Comparison of ENCODE assay signal across 11 mouse cellular contexts in genomic region chr1:134704396-134705306, GRCm38 (mm10). TPM values are rescaled to one million over a fixed set of nuclear protein-coding genes. Genes with fewer than 3 reads are reported as not detected.
DNase-seq lines count a peak whose midpoint lies in the region; ATAC-seq lines count a peak whose summit lies in the region.
"Had no signal": no experiment of that assay in that cellular context is flagged by ENCODE, and none has a peak within 500 bp of the region (broad histone marks: within the 10 kb centered on the region; RNA-seq: fewer than 3 reads in every experiment).

No protein-coding gene starts in this region.

- H3K9ac ChIP-seq in forebrain, embryonic 12.5 days, result no peak overlapping the region
- no peak overlapping the region for H3K9ac ChIP-seq in midbrain, embryonic 13.5 days (replicated peaks)
- H3K9ac ChIP-seq in intestine, embryonic 15.5 days, result no peak overlapping the region
- no peak overlapping the region for H3K9ac ChIP-seq in midbrain, embryonic 15.5 days
- H3K9ac ChIP-seq: heart, embryonic 15.5 days had no signal

- no peak overlapping the region for H3K4me2 ChIP-seq in forebrain, embryonic 12.5 days
- H3K4me2 ChIP-seq in midbrain, embryonic 13.5 days (replicated peaks), result no peak overlapping the region; the same call in 1 of the 2 replicates
- H3K4me2 ChIP-seq in intestine, embryonic 15.5 days (replicated peaks), result no peak overlapping the region
- H3K4me2 ChIP-seq in midbrain, embryonic 15.5 days, result peak overlapping the region; percentile 21; the same call in 1 of the 2 replicates
- H3K4me2 ChIP-seq: heart, embryonic 15.5 days had no signal

- peaks cover 62% of the 10 kb centered on the region for H3K4me1 ChIP-seq in forebrain, embryonic 10.5 days
- peaks cover 28% of the 10 kb centered on the region for H3K4me1 ChIP-seq in forebrain, embryonic 12.5 days
- H3K4me1 ChIP-seq in midbrain, embryonic 10.5 days, result peaks cover 59% of the 10 kb centered on the region
- H3K4me1 ChIP-seq in midbrain, embryonic 13.5 days (replicated peaks), result peaks cover 26% of the 10 kb centered on the region
- peaks cover 19% of the 10 kb centered on the region for H3K4me1 ChIP-seq in intestine, embryonic 15.5 days (replicated peaks)
- peaks cover 23% of the 10 kb centered on the region for H3K4me1 ChIP-seq in midbrain, embryonic 15.5 days

- no peak for ATAC-seq in forebrain, embryonic 12.5 days (ENCODE audit: low FRiP score)
- no peak for ATAC-seq in midbrain, embryonic 13.5 days
- ATAC-seq in intestine, embryonic 15.5 days, result peak; percentile 17; the same call in 1 of the 2 replicates
- no peak for ATAC-seq in midbrain, embryonic 15.5 days (replicated peaks)
- ATAC-seq: Patski had no signal

- H3K27me3 ChIP-seq in forebrain, embryonic 10.5 days (ENCODE audit: poor library complexity, severe bottlenecking), result peaks cover 97% of the 10 kb centered on the region
- H3K27me3 ChIP-seq in forebrain, embryonic 12.5 days, result peaks cover 68% of the 10 kb centered on the region
- peaks cover 71% of the 10 kb centered on the region for H3K27me3 ChIP-seq in midbrain, embryonic 10.5 days (ENCODE audit: low read depth, poor library complexity, severe bottlenecking)
- H3K27me3 ChIP-seq in midbrain, embryonic 13.5 days, result peaks cover 33% of the 10 kb centered on the region
- H3K27me3 ChIP-seq in intestine, embryonic 15.5 days (replicated peaks), result peaks cover 12% of the 10 kb centered on the region; the same call in 1 of the 2 replicates
- peaks cover 21% of the 10 kb centered on the region for H3K27me3 ChIP-seq in midbrain, embryonic 15.5 days (replicated peaks)
- H3K27me3 ChIP-seq: Patski had no signal

- no peak for DNase-seq in forebrain, embryonic 10.5 days (ENCODE audit: extremely low spot score, low spot score)
- peak; percentile 64 for DNase-seq in midbrain, embryonic 10.5 days (ENCODE audit: low spot score)
- peak; percentile 71 to 82 for DNase-seq in cerebellum, postnatal 25 days
- peak; percentile 29 for DNase-seq in yolk sac, embryonic 10.5 days (ENCODE audit: low spot score)

- H3K27ac ChIP-seq in forebrain, embryonic 10.5 days, result peak overlapping the region; percentile 7; the same call in 1 of the 2 replicates
- no peak overlapping the region for H3K27ac ChIP-seq in forebrain, embryonic 12.5 days
- H3K27ac ChIP-seq in midbrain, embryonic 10.5 days (replicated peaks), result no peak overlapping the region
- H3K27ac ChIP-seq in midbrain, embryonic 13.5 days, result no peak overlapping the region
- no peak overlapping the region for H3K27ac ChIP-seq in intestine, embryonic 15.5 days
- H3K27ac ChIP-seq in midbrain, embryonic 15.5 days, result no peak overlapping the region
- H3K27ac ChIP-seq: heart, embryonic 15.5 days had no signal

- no peak overlapping the region for H3K4me3 ChIP-seq in forebrain, embryonic 10.5 days
- H3K4me3 ChIP-seq in forebrain, embryonic 12.5 days (replicated peaks), result no peak overlapping the region
- no peak overlapping the region for H3K4me3 ChIP-seq in midbrain, embryonic 10.5 days
- no peak overlapping the region for H3K4me3 ChIP-seq in midbrain, embryonic 13.5 days (replicated peaks)
- H3K4me3 ChIP-seq in intestine, embryonic 15.5 days (replicated peaks), result no peak overlapping the region
- H3K4me3 ChIP-seq in midbrain, embryonic 15.5 days, result no peak overlapping the region
- H3K4me3 ChIP-seq: heart, embryonic 15.5 days; megakaryocyte, embryonic 14.5 days had no signal

- H3K9me3 ChIP-seq in forebrain, embryonic 10.5 days, result no peaks in the 10 kb centered on the region
- H3K9me3 ChIP-seq in forebrain, embryonic 12.5 days, result no peaks in the 10 kb centered on the region
- H3K9me3 ChIP-seq in midbrain, embryonic 10.5 days (replicated peaks), result no peaks in the 10 kb centered on the region
- no peaks in the 10 kb centered on the region for H3K9me3 ChIP-seq in midbrain, embryonic 13.5 days
- no peaks in the 10 kb centered on the region for H3K9me3 ChIP-seq in intestine, embryonic 15.5 days
- no peaks in the 10 kb centered on the region for H3K9me3 ChIP-seq in midbrain, embryonic 15.5 days
- H3K9me3 ChIP-seq: heart, embryonic 15.5 days; megakaryocyte, embryonic 14.5 days had no signal

- H3K36me3 ChIP-seq in forebrain, embryonic 10.5 days (replicated peaks), result no peaks in the 10 kb centered on the region
- no peaks in the 10 kb centered on the region for H3K36me3 ChIP-seq in forebrain, embryonic 12.5 days (replicated peaks)
- no peaks in the 10 kb centered on the region for H3K36me3 ChIP-seq in midbrain, embryonic 10.5 days
- H3K36me3 ChIP-seq in midbrain, embryonic 13.5 days, result no peaks in the 10 kb centered on the region
- H3K36me3 ChIP-seq in intestine, embryonic 15.5 days, result no peaks in the 10 kb centered on the region
- no peaks in the 10 kb centered on the region for H3K36me3 ChIP-seq in midbrain, embryonic 15.5 days (replicated peaks)
- H3K36me3 ChIP-seq: heart, embryonic 15.5 days had no signal

- 35% methylated on average over 22 of the region's 22 CpGs for WGBS in forebrain, embryonic 10.5 days
- WGBS in forebrain, embryonic 12.5 days, result 33% methylated on average over 22 of the region's 22 CpGs
- 35% methylated on average over 22 of the region's 22 CpGs for WGBS in midbrain, embryonic 10.5 days
- 33% methylated on average over 22 of the region's 22 CpGs for WGBS in midbrain, embryonic 13.5 days
- WGBS in intestine, embryonic 15.5 days, result 34% methylated on average over 22 of the region's 22 CpGs
- WGBS in midbrain, embryonic 15.5 days, result 35% methylated on average over 22 of the region's 22 CpGs

RNA-seq across cellular contexts. Expression of gene Syt2, which starts 58.2 kb away (rescaled TPM):
- polyA plus RNA-seq in forebrain, embryonic 10.5 days (2016; fragmentation: Nextera tagmentation; extraction: Ambion mirVana), result 0.75 and 0.95 TPM in 2 replicates
- 0.95 and 1.2 TPM in 2 replicates for polyA plus RNA-seq in forebrain, embryonic 12.5 days (2016; fragmentation: Nextera tagmentation; extraction: Ambion mirVana)
- 2.7 TPM in 2 replicates for polyA plus RNA-seq in midbrain, embryonic 10.5 days (2016; fragmentation: Nextera tagmentation; extraction: Ambion mirVana)
- polyA plus RNA-seq in midbrain, embryonic 13.5 days (2015; fragmentation: Nextera tagmentation; extraction: Ambion mirVana), result 2.3 and 2.4 TPM in 2 replicates
- 0.87 and 2.0 TPM in 2 replicates for polyA plus RNA-seq in intestine, embryonic 15.5 days (2015; fragmentation: Nextera tagmentation; extraction: Ambion mirVana)
- polyA plus RNA-seq in midbrain, embryonic 15.5 days (2015; fragmentation: Nextera tagmentation; extraction: Ambion mirVana), result 3.0 and 3.2 TPM in 2 replicates
